Mouse (Mus musculus) ES-E14 (cell line): ENCODE data around the gene Serpinf2.

ENCODE experiments used
- CHD2 ChIP-seq: IDR thresholded peaks from 2 replicates; pipeline ENCODE4 v1.6.1; 2014; ENCODE audit warnings: mild to moderate bottlenecking, low read depth, low read length, inconsistent platforms
- ZC3H11A ChIP-seq: IDR thresholded peaks from 2 replicates; pipeline ENCODE4 v1.6.1; 2012; ENCODE audit warnings: low read depth, mild to moderate bottlenecking, inconsistent platforms, low read length, borderline replicate concordance

DNA sequence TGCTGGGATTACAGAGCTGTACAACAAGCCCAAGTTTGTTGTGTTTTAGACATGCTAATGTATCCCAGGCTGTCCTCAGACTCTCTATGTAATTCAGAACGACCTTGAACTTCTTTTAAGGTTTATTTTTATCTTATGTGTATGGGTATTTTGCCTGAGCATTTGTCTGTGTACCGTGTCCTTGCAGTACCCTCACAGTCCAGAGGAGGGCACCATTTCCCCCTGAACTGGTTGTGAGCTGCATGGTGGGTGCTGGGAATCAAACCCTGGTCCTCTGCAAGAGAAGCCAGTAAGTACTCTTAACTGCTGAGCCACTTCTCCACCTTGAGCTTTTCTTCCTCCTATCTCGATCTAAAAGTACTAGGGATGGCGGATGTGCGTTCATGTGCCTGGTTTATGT is 5.3 kb downstream of the Serpinf2 start:
- TF ChIP-seq CHD2 (no peak), ZC3H11A (no peak)
